ENCODE assay signal across 8 mouse cellular contexts in genomic region chr15:80173781-80174597, GRCm38 (mm10). TPM values are rescaled to one million over a fixed set of nuclear protein-coding genes. Genes with fewer than 3 reads are reported as not detected.
A peak's percentile ranks its signal among the peaks of the same experiment; 100 is the strongest.
DNase-seq lines count a peak whose midpoint lies in the region; ATAC-seq and TF ChIP-seq lines count a peak whose summit lies in the region.

No protein-coding gene starts in this region.

- H3K4me1 ChIP-seq in thymus, adult 2 months (replicated peaks; ENCODE audit: control insufficient read depth, insufficient read depth, low read length): peaks cover 7% of the 10 kb centered on the region
- H3K4me1 ChIP-seq in heart, postnatal 0 days (ENCODE audit: control insufficient read depth, insufficient read depth): peaks cover 11% of the 10 kb centered on the region; the same call in 1 of the 2 replicates
- H3K4me1 ChIP-seq in limb, embryonic 11.5 days (ENCODE audit: control insufficient read depth, insufficient read depth, low read length): peaks cover 20% of the 10 kb centered on the region

- TF ChIP-seq CTCF in gastrocnemius, adult 2 months (IDR thresholded peaks at IDR 0.05): no peak
- no peak for TF ChIP-seq CTCF in thymus, adult 2 months (IDR thresholded peaks at IDR 0.05; ENCODE audit: borderline replicate concordance, control insufficient read depth, extremely low read depth, insufficient read depth, low read length, poor library complexity)
- TF ChIP-seq CTCF in heart, postnatal 0 days (IDR thresholded peaks at IDR 0.05; ENCODE audit: low read depth): no peak

- no peaks in the 10 kb centered on the region for H3K9me3 ChIP-seq in heart, postnatal 0 days (replicated peaks; ENCODE audit: control insufficient read depth, low read length)
- H3K9me3 ChIP-seq in limb, embryonic 11.5 days (ENCODE audit: control insufficient read depth, low read length): no peaks in the 10 kb centered on the region

- intact Hi-C loops in gastrocnemius, adult 2 months (cut with DNase I): no loop called here

- H3K4me2 ChIP-seq in heart, postnatal 0 days (ENCODE audit: low read depth, low read length): peak overlapping the region; percentile 99
- H3K4me2 ChIP-seq in limb, embryonic 11.5 days (ENCODE audit: low read depth, severe bottlenecking): peak overlapping the region; percentile 90

- H3K36me3 ChIP-seq in thymus, adult 2 months (ENCODE audit: control insufficient read depth, insufficient read depth, low read length): no peaks in the 10 kb centered on the region
- no peaks in the 10 kb centered on the region for H3K36me3 ChIP-seq in heart, postnatal 0 days (replicated peaks; ENCODE audit: control insufficient read depth, insufficient read depth, low read length)
- no peaks in the 10 kb centered on the region for H3K36me3 ChIP-seq in limb, embryonic 11.5 days (ENCODE audit: control insufficient read depth, insufficient read depth, low read length)

- TF ChIP-seq POLR2A in thymus, adult 2 months (IDR thresholded peaks at IDR 0.05; ENCODE audit: control insufficient read depth, extremely low read depth, insufficient read depth, low read length, poor library complexity): no peak

- DNase-seq in gastrocnemius, adult 2 months: no peak
- DNase-seq in gastrocnemius, postnatal 25 days: no peak
- DNase-seq in thymus, adult 2 months: no peak
- no peak for DNase-seq in thymus, postnatal 36 days
- no peak for DNase-seq in heart, postnatal 0 days (ENCODE audit: low spot score)
- peak; percentile 63 for DNase-seq in limb, embryonic 11.5 days (ENCODE audit: low spot score)
- peak; percentile 62 for DNase-seq in retina, postnatal 1 day
- DNase-seq in gastrocnemius, adult 18-20 months (ENCODE audit: low spot score): no peak

- peak overlapping the region; percentile 64 for H3K9ac ChIP-seq in heart, postnatal 0 days (replicated peaks; ENCODE audit: low read depth, low read length)
- H3K9ac ChIP-seq in limb, embryonic 11.5 days (ENCODE audit: low read length): peak overlapping the region; percentile 94

- TF ChIP-seq EP300 in heart, postnatal 0 days (IDR thresholded peaks at IDR 0.05; ENCODE audit: low read depth): no peak

- H3K27ac ChIP-seq in gastrocnemius, adult 2 months: peak overlapping the region; percentile 66
- no peak overlapping the region for H3K27ac ChIP-seq in thymus, adult 2 months (ENCODE audit: control insufficient read depth, insufficient read depth, low read length)
- no peak overlapping the region for H3K27ac ChIP-seq in heart, postnatal 0 days (ENCODE audit: low read depth)
- H3K27ac ChIP-seq in limb, embryonic 11.5 days (replicated peaks; ENCODE audit: low read depth, low read length): peak overlapping the region; percentile 68; the same call in 1 of the 2 replicates

- peak overlapping the region; percentile 82 for H3K4me3 ChIP-seq in gastrocnemius, adult 2 months
- H3K4me3 ChIP-seq in thymus, adult 2 months (ENCODE audit: control insufficient read depth, insufficient read depth, low read length): peak overlapping the region; percentile 11
- peak overlapping the region; percentile 62 for H3K4me3 ChIP-seq in heart, postnatal 0 days (ENCODE audit: low read depth, low read length)
- peak overlapping the region; percentile 95 for H3K4me3 ChIP-seq in limb, embryonic 11.5 days (ENCODE audit: low read depth, low read length)

- H3K27me3 ChIP-seq in thymus, adult 2 months (ENCODE audit: control insufficient read depth, insufficient read depth, low read length): peaks cover 20% of the 10 kb centered on the region; the same call in 1 of the 2 replicates
- peaks cover 23% of the 10 kb centered on the region for H3K27me3 ChIP-seq in heart, postnatal 0 days (ENCODE audit: control insufficient read depth, insufficient read depth, low read length)
- H3K27me3 ChIP-seq in limb, embryonic 11.5 days (ENCODE audit: control insufficient read depth, insufficient read depth, low read length): no peaks in the 10 kb centered on the region

- ATAC-seq in heart, postnatal 0 days (ENCODE audit: insufficient read depth, low read depth): 0 out of 2 replicates have a peak, but pooled peaks have one; percentile 14
- peak; percentile 53; the same call in 1 of the 2 replicates for ATAC-seq in limb, embryonic 11.5 days (ENCODE audit: insufficient number of reproducible peaks, low FRiP score, low TSS enrichment, low read depth)

- 4% methylated on average over 57 of the region's 60 CpGs for WGBS in thymus, adult 2 months
- WGBS in heart, postnatal 0 days: 2% methylated on average over 36 of the region's 60 CpGs
- WGBS in limb, embryonic 11.5 days: under 1% methylated on average over 55 of the region's 60 CpGs

RNA-seq across cellular contexts. Expression of gene Mgat3, which starts 0.5 kb away (rescaled TPM):
- under 1 TPM; 0.61 to 0.78 TPM for total RNA-seq in gastrocnemius, adult 2 months (2021)
- 1 to 10 TPM in 1 of 2 experiments, under 1 TPM in 1; 0.87 to 1.1 TPM for total RNA-seq in gastrocnemius, postnatal 25 days (2021)
- polyA plus RNA-seq in thymus, adult 2 months (2012; rRNA removed): 16.2 and 20.3 TPM in 2 replicates
- 0.89 and 1.9 TPM in 2 replicates for total RNA-seq in heart, postnatal 0 days (2014; rRNA removed; ENCODE audit: low replicate concordance)
- polyA plus RNA-seq in heart, postnatal 0 days (2015; fragmentation: Nextera tagmentation; extraction: Ambion mirVana): 0.23 and 0.47 TPM in 2 replicates
- polyA plus RNA-seq in limb, embryonic 11.5 days (2014; fragmentation: Nextera tagmentation; extraction: Ambion mirVana): 6.5 and 6.8 TPM in 2 replicates
- 1 to 10 TPM in 1 of 2 experiments, under 1 TPM in 1; 0.43 to 1.2 TPM for total RNA-seq in gastrocnemius, adult 18-20 months (2021)

RNA-seq across cellular contexts. Expression of gene Tab1, which starts 41.1 kb away (rescaled TPM):
- total RNA-seq in gastrocnemius, adult 2 months (2021): 10 to 100 TPM; 13.0 to 16.1 TPM
- total RNA-seq in gastrocnemius, postnatal 25 days (2021): 10 to 100 TPM; 13.8 to 14.6 TPM
- polyA plus RNA-seq in thymus, adult 2 months (2012; rRNA removed): 53.8 and 61.0 TPM in 2 replicates
- 37.3 and 41.2 TPM in 2 replicates for total RNA-seq in heart, postnatal 0 days (2014; rRNA removed; ENCODE audit: low replicate concordance)
- polyA plus RNA-seq in heart, postnatal 0 days (2015; fragmentation: Nextera tagmentation; extraction: Ambion mirVana): 25.0 and 29.1 TPM in 2 replicates
- polyA plus RNA-seq in limb, embryonic 11.5 days (2014; fragmentation: Nextera tagmentation; extraction: Ambion mirVana): 35.4 and 35.5 TPM in 2 replicates
- 10 to 100 TPM; 11.0 to 12.5 TPM for total RNA-seq in gastrocnemius, adult 18-20 months (2021)

RNA-seq across cellular contexts. Expression of gene Mief1, which starts 59.8 kb away (rescaled TPM):
- 10 to 100 TPM; 20.6 to 24.6 TPM for total RNA-seq in gastrocnemius, adult 2 months (2021)
- 10 to 100 TPM; 19.5 to 23.2 TPM for total RNA-seq in gastrocnemius, postnatal 25 days (2021)
- polyA plus RNA-seq in thymus, adult 2 months (2012; rRNA removed): 32.7 and 36.3 TPM in 2 replicates
- 34.5 and 39.8 TPM in 2 replicates for total RNA-seq in heart, postnatal 0 days (2014; rRNA removed; ENCODE audit: low replicate concordance)
- 17.0 and 17.8 TPM in 2 replicates for polyA plus RNA-seq in heart, postnatal 0 days (2015; fragmentation: Nextera tagmentation; extraction: Ambion mirVana)
- 33.8 and 36.7 TPM in 2 replicates for polyA plus RNA-seq in limb, embryonic 11.5 days (2014; fragmentation: Nextera tagmentation; extraction: Ambion mirVana)
- total RNA-seq in gastrocnemius, adult 18-20 months (2021): 10 to 100 TPM; 20.4 to 23.0 TPM

Comparison
In these comparisons a context has a peak if more than half of its experiments do, and no peak if none do; other contexts are left out.
1. DNase-seq: peak in limb, embryonic 11.5 days (single experiment) and retina, postnatal 1 day (single experiment); none in gastrocnemius, adult 2 months (single experiment), gastrocnemius, postnatal 25 days (single experiment), thymus, adult 2 months (single experiment), thymus, postnatal 36 days (0 of 2), heart, postnatal 0 days (single experiment) and gastrocnemius, adult 18-20 months (single experiment).
2. H3K27ac ChIP-seq: peak in gastrocnemius, adult 2 months (single experiment) and limb, embryonic 11.5 days (single experiment); none in thymus, adult 2 months (single experiment) and heart, postnatal 0 days (single experiment).
3. H3K4me3 ChIP-seq: peak in every context shown above with its lines; median percentile 95 in limb, embryonic 11.5 days; 82 in gastrocnemius, adult 2 months; 62 in heart, postnatal 0 days; 11 in thymus, adult 2 months.